Mouse (Mus musculus) spleen, adult 2 months (tissue): Measurements from ENCODE around the gene Rhoq.

ENCODE experiments used
- CTCF ChIP-seq: fragments of 200-500 bp; IDR thresholded peaks from 2 replicates; pipeline ENCODE4 v1.5.1; 2011; ENCODE audit warnings: mild to moderate bottlenecking, inconsistent platforms; ENCODE audit not compliant: insufficient read depth, insufficient read length, insufficient replicate concordance; ENCODE audit errors: extremely low read depth
- POLR2A ChIP-seq: fragments of 200-500 bp; IDR thresholded peaks from 2 replicates; pipeline ENCODE4 v1.6.1; 2011; ENCODE audit warnings: low read depth, low read length, inconsistent platforms

DNA sequence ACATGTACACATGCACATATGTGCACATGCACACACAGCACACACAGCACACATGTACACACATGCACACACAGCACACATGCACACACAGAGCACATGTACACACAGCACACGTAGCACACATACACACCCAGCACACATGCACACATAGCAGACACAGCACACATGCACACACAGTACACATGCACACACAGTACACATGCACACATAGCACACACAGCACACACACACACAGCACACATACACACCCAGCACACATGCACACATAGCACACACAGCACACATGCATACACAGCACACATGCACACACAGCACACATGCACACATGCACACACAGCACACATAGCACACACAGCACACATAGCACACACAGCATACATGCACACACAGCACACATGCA lies 18.3 kb downstream of the Rhoq start:
- no peak for TF ChIP-seq POLR2A
- no peak for TF ChIP-seq CTCF
